Mouse (Mus musculus) heart, adult 11 months (tissue): ENCODE results near the gene Cntnap1.

Source experiments
- DNase-seq: peaks from one replicate; pipeline ENCODE4 v3.0.0; 2022

The Cntnap1 gene

GRCm38 (mm10) chr11:101170811-101171610, 688 bp downstream of the Cntnap1 start, which contains the start of gene Plekhh3:
Gene Plekhh3, minus strand, starts transcription at chr11:101171351.
- peak; percentile 100 for DNase-seq

- DNase-seq = peak; percentile 98
Measured at GRCm38 (mm10) chr11:101171721-101172433, 1.6 kb downstream of the Cntnap1 start.

- no peak for DNase-seq
Measured at GRCm38 (mm10) chr11:101172434-101172815, 2.1 kb downstream of the Cntnap1 start.

DNA sequence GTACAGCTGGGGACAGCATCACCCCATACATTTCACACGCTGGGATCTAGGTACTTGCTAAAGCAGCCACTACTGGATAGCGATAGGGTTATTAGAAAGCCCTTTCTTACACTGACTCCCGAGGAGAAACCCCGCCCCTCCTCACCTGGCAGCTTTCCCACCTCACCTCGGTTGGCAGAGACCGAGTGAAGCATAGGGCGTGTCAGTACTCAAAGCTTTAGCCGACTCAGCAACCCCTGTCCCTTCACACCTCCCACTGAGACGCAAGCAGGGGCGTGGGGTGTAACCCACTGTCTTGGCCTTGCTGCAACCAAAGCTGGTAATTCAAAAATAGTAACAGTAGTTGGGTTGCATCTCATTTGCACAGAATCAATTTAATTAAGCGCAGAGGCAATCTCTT, 2.8 kb downstream of the Cntnap1 start:
- DNase-seq = peak; percentile 98

DNA sequence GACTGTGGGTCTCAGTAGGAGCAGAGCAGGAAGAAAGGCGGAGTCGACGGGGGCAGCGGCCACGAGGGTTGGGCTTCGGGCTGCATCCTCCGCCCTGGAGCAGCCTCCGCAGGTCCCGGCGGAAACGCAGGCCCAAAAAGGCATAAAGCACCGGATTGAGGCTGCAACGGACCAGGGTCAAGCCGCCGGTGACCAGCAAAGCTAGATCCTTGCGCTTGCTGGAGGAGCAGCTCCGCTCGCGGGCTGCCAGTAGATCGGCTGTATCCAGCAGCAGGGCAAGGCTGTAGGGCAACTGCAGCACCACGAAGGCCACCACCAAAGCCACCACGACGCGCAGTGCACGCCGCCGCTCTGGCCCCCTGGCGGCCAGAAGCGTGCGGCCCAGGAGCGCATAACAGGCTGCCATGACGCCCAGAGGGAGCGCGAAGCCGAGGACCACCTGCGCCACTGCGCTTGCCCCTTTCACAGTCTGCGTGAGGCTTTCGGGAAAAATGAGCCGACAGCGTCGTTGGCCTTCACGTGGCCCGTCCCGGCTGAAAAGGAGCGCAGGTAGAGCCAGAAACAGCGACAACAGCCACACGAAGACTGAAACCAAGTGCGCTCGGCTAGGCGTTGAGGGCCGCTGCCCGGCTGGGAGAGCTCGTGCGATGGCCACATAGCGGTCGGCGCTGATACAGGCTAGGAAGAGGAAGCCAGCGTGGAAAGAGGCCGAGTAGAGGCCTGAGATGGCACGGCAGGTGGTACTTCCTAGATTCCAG, 3.5 kb downstream of the Cntnap1 start:
- peak; percentile 99 for DNase-seq

DNA sequence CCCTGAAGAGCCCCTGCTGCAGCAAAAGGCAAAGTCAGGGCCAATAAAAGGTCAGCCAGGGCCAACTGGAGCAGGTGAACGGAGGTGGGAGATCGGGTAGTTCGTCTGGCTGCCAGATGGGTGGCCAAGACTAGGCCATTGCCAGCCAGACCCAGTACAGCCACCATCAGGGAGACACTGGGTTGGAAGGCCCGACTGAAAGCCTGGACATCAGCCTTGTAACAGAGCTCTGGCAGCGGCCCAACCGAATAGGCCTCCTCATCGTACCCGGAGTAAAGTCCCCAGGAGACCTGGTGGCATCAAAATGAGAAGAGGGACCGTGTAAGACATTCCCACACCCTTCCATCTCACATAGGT, 4.0 kb downstream of the Cntnap1 start:
- peak; percentile 97 for DNase-seq

DNA sequence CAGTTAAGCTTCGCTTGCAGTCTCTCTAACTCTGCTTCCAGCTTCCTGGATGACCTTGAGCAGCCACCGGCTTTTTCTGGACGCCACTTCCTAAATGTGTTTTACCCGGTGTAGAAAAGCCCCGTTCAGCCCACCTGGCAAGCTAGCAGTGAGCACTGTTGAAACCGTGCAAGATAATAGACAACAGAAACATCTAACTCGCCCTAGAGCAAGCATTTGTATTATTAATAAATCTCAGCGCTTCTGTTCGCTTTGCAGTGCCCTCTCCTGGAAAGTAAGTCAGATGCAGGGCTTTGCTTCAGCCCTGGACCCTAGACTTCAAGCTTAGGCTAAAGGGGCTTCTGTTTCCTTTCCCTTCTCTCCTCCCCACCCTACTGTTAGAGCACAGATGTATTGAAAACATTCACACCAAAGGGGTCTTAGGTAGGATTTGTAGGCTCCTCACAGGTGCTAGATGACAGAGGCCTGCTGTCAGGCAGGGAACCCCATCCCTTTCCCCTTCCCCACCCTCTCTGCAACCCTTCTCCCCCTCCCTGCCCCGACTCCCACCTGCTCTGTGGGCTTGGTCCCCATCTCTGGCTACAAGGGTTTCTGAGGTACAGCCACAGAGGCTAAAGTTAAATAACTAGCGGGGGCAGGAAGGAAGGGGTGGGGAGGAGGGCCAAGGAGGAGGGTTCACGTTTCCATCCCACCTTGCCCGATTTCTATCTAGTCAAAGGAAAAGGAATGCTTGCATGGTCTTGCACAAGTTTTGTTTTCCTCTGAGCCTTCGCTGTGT, 4.7 kb downstream of the Cntnap1 start, which contains the start of gene Ccr10:
Gene Ccr10 (minus strand): TSS at position 593 of the 778 bp plus-strand sequence.
- peak; percentile 93 for DNase-seq

DNA sequence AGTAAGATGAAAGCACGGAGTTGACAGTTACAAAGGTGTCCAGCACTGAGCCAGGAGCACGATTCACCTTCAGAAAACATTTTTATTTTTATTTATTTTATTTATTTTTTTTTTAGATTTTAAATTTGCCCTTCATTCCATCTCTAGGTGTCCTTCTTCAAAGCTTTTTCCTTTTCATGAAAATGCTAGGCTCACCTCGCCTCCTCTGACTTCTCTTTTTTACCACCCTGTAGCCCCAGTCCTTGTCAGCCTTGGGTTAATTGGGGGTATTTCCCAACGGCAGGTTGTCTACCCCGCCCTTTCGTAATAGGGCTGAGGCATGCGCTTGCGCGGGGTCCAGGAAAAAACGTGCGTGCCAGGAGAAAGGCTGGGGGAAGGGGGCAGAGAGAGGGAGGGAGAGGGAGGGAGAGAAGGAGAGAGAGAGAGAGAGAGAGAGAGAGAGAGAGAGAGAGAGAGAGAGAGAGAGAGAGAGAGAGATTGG, 5.4 kb downstream of the Cntnap1 start:
- peak; percentile 91 for DNase-seq

- DNase-seq = peak; percentile 94
Measured at GRCm38 (mm10) chr11:101176117-101176691, 5.9 kb downstream of the Cntnap1 start.

DNA sequence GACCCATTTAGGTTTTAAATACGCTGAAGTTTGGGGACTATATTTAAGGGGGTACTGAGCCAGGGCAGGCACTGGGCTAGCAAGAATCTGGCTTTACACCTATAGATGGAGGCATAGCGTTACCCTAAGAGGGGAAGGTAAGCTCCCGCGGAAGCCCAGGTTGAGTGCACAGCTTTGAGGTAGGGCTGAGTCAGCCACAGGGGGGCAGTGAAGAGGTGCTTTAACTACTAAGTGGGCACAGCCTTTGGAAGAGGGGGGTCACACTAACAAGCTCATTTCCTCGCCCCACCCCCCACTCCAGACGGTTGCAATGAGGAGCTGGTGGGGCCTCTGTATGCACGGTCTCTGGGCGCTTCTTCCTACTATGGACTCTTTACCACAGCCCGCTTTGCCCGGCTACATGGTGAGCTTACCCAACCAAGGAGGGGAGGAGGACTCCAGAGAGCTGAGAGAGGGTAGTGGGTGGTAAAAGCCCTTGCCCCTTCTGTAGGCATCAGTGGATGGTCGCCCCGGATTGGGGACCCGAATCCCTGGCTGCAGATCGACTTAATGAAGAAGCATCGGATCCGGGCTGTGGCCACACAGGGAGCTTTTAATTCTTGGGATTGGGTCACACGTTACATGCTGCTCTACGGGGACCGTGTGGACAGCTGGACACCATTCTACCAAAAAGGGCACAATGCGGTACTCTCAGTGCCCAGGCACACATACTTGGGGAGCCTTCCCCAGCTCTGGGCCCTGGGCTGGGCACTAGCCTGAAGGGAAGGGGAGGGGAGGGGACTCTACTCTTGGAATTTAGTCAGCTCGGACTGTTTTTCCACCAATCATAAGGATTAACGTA, 6.8 kb downstream of the Cntnap1 start:
- DNase-seq = peak; percentile 94

- peak; percentile 91 for DNase-seq
Measured at GRCm38 (mm10) chr11:101178061-101179058, 8.0 kb downstream of the Cntnap1 start.

- DNase-seq = peak; percentile 89
Measured at GRCm38 (mm10) chr11:101179306-101179705, 9.0 kb downstream of the Cntnap1 start.

GRCm38 (mm10) chr11:101180261-101180660, 9.9 kb downstream of the Cntnap1 start:
- DNase-seq = no peak

DNA sequence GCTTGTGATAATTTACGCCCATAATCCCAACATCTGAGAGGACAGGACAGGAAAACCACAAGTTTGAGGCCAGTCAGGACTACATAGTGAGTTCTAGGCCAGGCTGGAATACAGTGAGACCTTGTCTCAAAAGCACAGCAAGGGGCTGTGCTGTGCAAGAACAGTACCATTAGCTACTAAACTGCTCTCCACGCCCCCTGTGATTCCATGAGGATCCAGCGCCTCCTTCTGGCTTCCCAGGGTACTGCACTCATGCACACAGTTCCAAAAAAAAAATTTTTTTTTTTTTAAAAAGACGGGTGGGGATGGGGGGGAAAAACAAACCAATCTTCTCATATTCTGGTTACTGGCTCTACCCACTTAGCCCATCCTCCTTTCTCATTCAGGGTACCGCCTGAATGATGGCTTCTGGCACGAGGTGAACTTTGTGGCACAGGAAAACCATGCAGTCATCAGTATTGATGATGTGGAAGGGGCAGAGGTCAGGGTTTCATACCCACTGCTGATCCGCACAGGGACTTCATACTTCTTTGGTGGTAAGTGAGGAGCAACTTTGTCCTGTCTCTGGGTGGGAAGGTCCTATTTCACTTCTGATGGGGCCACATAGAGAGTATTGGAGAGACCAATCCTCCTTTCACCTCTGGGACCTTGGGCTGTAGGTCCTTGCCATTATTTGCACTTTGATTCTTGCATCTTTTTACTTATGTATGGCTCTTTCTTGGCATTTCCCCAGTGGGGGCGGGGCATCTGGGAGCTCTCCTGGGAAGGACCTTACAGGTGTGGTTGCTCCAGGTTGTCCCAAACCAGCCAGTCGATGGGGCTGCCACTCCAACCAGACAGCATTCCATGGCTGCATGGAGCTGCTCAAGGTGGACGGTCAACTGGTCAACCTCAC, 10.8 kb downstream of the Cntnap1 start:
- peak; percentile 93 for DNase-seq

DNA sequence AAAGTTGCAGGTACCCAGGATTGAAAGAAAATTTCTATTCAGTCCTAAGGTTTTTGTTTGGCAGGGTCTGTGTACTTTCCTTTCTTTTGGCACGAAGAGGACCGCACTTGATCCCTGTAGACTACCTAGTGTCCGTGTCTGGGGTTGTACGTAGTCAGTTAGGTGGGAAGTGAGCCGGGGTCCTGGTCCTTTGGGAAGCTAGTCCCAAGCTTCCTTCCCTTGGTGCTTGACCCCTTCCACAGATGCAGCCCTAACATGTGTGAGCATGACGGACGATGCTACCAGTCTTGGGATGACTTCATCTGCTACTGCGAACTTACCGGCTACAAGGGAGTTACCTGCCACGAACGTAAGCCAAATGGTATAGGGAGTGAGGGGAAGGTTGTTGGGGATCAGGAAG, 11.6 kb downstream of the Cntnap1 start:
- DNase-seq = peak; percentile 86

GRCm38 (mm10) chr11:101182771-101183517, 12.6 kb downstream of the Cntnap1 start:
- DNase-seq = peak; percentile 92

DNA sequence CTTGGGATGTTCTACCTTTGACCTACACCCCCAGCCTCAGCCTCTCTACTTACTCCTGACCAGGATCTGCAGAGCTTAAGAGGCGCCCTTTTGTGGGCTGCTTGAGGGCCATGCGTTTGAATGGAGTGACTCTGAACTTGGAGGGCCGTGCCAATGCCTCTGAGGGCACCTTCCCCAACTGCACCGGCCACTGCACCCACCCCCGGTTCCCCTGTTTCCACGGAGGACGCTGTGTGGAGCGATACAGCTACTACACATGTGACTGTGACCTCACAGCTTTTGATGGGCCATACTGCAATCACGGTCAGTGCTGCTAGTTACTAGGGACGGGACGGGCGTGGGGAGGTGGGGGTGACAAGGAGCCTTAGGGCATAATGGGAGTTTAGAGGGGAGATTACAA, 14.7 kb downstream of the Cntnap1 start:
- peak; percentile 89 for DNase-seq

- DNase-seq = peak; percentile 88
Measured at GRCm38 (mm10) chr11:101185441-101185840, 15.1 kb downstream of the Cntnap1 start.
